Mouse (Mus musculus): ENCODE measurements at regions not wholly inside any gene's neighbourhood (a gene's known extent, or its start where the extent isn't known, plus 50 kb on each side); places are given as distances from the start of the nearest gene placed in this dataset.

DNA sequence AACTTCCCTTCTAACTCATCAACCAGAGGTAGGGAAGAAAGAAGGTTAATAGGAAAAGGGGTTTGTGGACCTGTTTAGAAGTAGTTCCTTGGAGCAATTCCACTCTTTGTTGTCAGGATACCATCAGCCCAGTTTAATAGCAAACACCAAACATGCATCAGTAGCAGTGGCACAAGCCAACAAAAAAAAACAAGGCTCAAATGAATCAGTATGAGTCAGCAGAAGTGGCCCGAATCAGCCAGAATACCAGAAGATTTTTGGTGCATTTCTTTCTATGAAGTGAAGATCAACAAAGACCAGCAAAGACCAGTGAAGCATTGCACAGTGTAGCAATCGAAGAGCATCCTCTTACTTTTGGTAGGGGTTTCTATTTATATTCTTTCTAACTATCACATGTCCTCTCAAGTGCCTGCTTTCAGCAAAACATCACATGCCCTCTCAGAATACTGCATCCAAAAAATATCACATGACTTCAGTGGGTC lies 52.9 kb upstream of the Gm10944 start:
- Histone ChIP-seq H3K4me2 (no peak overlapping the region), H3K27me3 (no peaks in the 10 kb centered on the region), H3K27ac (replicated peaks) (no peak overlapping the region), H3K4me3 (no peak overlapping the region), H3K9me3 (no peaks in the 10 kb centered on the region), H3K36me3 (no peaks in the 10 kb centered on the region), H3K9ac (no peak overlapping the region), H3K4me1 (replicated peaks) (no peaks in the 10 kb centered on the region)
- 91% methylated on average over 2 of the region's 2 CpGs for WGBS
- no peak for ATAC-seq (ENCODE audit: low read depth)

DNA sequence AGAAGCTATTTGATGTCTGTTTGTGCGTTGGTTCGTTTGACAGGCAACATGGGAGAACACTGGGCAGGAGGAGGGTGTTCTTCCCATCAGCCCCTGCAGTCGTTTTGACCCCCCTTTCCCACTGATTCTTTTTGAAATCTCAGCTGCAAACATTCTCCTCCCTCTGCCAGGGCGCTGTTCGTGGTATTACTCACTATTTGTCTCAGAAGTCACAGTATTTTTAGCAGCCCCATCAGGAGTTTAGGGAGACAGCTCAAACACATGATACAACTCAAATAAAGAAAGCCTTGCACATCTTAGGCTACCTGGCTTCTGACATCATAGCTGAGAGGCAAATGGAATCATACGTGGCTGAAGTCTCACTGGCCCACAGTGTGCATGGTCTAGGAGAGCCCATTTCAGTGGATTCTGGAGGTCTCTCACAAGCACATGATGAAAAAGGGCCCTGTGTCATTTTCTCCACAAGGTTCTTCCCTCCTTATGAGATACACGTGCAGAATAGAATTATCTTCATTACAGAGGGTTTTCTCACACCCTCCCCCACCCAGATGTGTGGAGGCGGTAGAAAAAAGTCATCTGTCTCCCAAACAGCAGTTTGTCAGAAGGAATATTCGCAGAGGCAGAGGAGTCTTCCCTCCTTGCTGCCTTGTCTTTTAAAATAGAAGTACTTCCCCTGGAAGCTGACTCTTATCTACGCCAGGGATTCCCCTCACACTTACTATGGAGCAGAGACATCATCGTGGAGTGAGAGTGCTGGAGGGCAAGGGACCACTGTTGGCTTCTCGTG lies 57.1 kb upstream of the Rab32 start:
- no peak overlapping the region for H3K27ac ChIP-seq (replicated peaks)
- H3K27me3 ChIP-seq, result no peaks in the 10 kb centered on the region
- H3K9me3 ChIP-seq, result no peaks in the 10 kb centered on the region
- ATAC-seq (ENCODE audit: low read depth), result no peak
- no peaks in the 10 kb centered on the region for H3K4me1 ChIP-seq (replicated peaks)
- no peak overlapping the region for H3K9ac ChIP-seq
- WGBS, result 66% methylated on average over 12 of the region's 12 CpGs
- no peak overlapping the region for H3K4me3 ChIP-seq
- H3K4me2 ChIP-seq, result no peak overlapping the region
- no peaks in the 10 kb centered on the region for H3K36me3 ChIP-seq

DNA sequence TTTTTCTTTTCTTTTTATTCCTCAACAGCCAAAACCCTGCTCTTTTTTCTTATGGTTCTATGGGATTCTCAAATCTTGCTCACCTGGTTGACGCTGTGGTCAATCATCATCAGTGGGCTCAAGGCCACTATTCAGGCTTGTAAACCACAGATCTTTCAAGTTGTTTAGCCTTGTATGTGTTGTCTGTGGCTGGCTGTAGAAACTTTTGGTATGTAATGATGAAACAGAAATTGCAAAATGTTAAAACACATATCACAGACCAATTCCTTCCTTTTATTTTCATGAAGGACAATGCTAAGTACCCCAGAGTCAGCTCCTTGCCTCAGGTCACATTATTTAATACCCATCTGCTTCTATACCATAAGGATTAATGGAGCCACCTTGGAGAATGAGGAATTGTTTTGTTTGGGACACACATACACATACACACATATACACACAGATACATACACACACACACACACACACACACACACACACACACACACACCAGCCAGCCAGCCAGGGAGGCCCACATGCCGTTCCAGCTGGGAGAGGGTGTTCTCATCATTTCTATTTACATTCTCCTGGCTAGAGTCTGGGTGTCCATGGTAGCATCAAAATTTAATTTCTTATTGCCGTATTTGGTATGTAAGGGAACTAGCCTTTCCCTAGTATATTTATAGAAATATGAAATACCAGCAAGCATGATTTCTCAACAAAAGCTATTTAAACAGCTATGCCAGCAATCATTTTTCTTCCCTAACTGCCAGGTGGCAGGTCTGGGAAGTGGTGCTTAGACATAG lies 52.7 kb upstream of the Rab32 start:
- ATAC-seq (ENCODE audit: low read depth), result no peak
- whole genome bisulfite sequencing, result 82% methylated on average over 3 of the region's 3 CpGs
- H3K27me3 ChIP-seq, result no peaks in the 10 kb centered on the region
- H3K9ac ChIP-seq, result no peak overlapping the region
- H3K27ac ChIP-seq (replicated peaks), result no peak overlapping the region
- no peaks in the 10 kb centered on the region for H3K36me3 ChIP-seq
- H3K4me1 ChIP-seq (replicated peaks), result no peaks in the 10 kb centered on the region
- no peak overlapping the region for H3K4me2 ChIP-seq
- no peak overlapping the region for H3K4me3 ChIP-seq
- no peaks in the 10 kb centered on the region for H3K9me3 ChIP-seq

DNA sequence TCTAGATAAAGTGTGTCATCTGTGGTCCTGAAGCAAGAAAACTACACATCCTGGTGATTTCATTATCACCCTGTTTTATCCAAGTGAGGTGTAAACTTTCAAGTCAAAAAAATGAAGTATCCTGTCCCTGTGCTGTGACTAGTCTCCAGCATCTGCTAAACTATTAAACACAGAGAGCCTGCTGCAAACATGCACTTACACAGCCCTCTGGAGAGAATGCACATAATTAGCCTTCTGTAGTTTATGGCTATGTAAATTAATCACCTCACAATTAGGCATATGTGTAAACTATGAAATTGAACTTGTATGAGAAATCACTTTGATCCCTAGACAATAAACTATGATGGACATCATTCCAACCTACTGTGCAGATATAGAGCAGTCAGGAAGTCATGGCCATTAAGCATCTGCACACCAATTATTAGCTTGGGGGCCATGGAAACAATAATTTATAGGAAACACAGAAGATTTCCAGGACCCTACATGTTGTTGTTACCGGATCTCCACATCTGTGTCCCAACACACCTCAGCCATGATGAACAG lies 50.6 kb upstream of the Rab32 start:
- WGBS, result 67% methylated on average over 1 of the region's 1 CpGs
- ATAC-seq (ENCODE audit: low read depth), result peak; percentile 92
- H3K4me2 ChIP-seq, result no peak overlapping the region
- no peaks in the 10 kb centered on the region for H3K9me3 ChIP-seq
- H3K4me3 ChIP-seq, result no peak overlapping the region
- no peak overlapping the region for H3K9ac ChIP-seq
- H3K36me3 ChIP-seq, result no peaks in the 10 kb centered on the region
- H3K27me3 ChIP-seq, result no peaks in the 10 kb centered on the region
- no peaks in the 10 kb centered on the region for H3K4me1 ChIP-seq (replicated peaks)
- no peak overlapping the region for H3K27ac ChIP-seq (replicated peaks)
